Mouse (Mus musculus) forebrain, postnatal 0 days (tissue): ENCODE data around the gene Foxn3. TPM values are rescaled to one million over a fixed set of nuclear protein-coding genes. Genes with fewer than 3 reads are reported as not detected.

Source experiments
- ATAC-seq: fragments of 200-750 bp; cut with Nextera tagmentation; 2 replicates; pipeline ENCODE4 v1.8.0; 2017; ENCODE audit warnings: mild to moderate bottlenecking, moderate library complexity
- DNase-seq: peaks from one replicate; pipeline ENCODE4 v3.0.0-alpha.2; 2015
- H3K27ac ChIP-seq: fragments of 300-500 bp; sonication (generic); 2 replicates; pipeline ENCODE4 v1.5.1; 2014; ENCODE audit warnings: low read depth, mild to moderate bottlenecking, antibody characterized with exemption, low read length, moderate library complexity, mixed read lengths
- H3K27me3 ChIP-seq: fragments of 300-500 bp; sonication (generic); 2 replicates; pipeline ENCODE4 v1.6.1; 2014; ENCODE audit warnings: mild to moderate bottlenecking, low read length, mixed read lengths; ENCODE audit not compliant: insufficient read depth
- H3K36me3 ChIP-seq: fragments of 300-500 bp; sonication (generic); 2 replicates; pipeline ENCODE4 v1.6.1; 2014; ENCODE audit warnings: mild to moderate bottlenecking, moderate library complexity; ENCODE audit not compliant: insufficient read depth
- H3K4me1 ChIP-seq: fragments of 300-500 bp; sonication (generic); 2 replicates; pipeline ENCODE4 v1.6.1; 2014; ENCODE audit warnings: antibody characterized with exemption; ENCODE audit not compliant: insufficient read depth
- H3K4me2 ChIP-seq: fragments of 300-500 bp; sonication (generic); 2 replicates; pipeline ENCODE4 v1.6.1; 2014; ENCODE audit warnings: low read depth, mild to moderate bottlenecking, moderate library complexity
- H3K4me3 ChIP-seq: fragments of 300-500 bp; sonication (generic); 2 replicates; pipeline ENCODE4 v1.5.1; 2014; ENCODE audit warnings: low read depth, low read length, mixed read lengths
- H3K9ac ChIP-seq: fragments of 300-500 bp; sonication (generic); 2 replicates; pipeline ENCODE4 v1.6.1; 2014; ENCODE audit warnings: mild to moderate bottlenecking
- H3K9me3 ChIP-seq: fragments of 300-500 bp; sonication (generic); 2 replicates; pipeline ENCODE4 v1.6.1; 2016; ENCODE audit warnings: low read length
- CTCF ChIP-seq: sonication (generic); IDR thresholded peaks from 2 replicates; pipeline ENCODE4 v1.5.1; 2016; ENCODE audit warnings: antibody characterized with exemption, control low read depth, low read depth
- WGBS: fragments of 180-500 bp; shearing (Covaris S2); extraction: QIAGEN DNeasy Blood & Tissue Kit; methylation state at CpG from one replicate; pipeline ENCODE4 v1.1.7; 2014; 5-methylcytosine and 5-hydroxymethylcytosine counted together
- polyA plus RNA-seq: library from polyadenylated mRNA; unstranded; fragments of >200 nt; fragmentation: Nextera tagmentation; extraction: Ambion mirVana; gene quantifications from 2 replicates; pipeline ENCODE4 v1.2.1, GENCODE M21; 2015
- total RNA-seq: library from RNA; depleted of rRNA; stranded (reverse); fragments of >200 nt; gene quantifications from 2 replicates; pipeline ENCODE4 v1.2.3, GENCODE M21; 2014

Foxn3 gene
- total and polyA plus RNA-seq, 2 experiments from 2014 or later, result 32.8 to 61.3 TPM

- Histone ChIP-seq H3K27ac (no peak overlapping the region), H3K9me3 (no peaks in the 10 kb centered on the region), H3K4me2 (no peak overlapping the region), H3K36me3 (no peaks in the 10 kb centered on the region), H3K27me3 (no peaks in the 10 kb centered on the region), H3K4me1 (0 out of 2 replicates have a peak, but pooled peaks cover 3% of the 10 kb centered on the region), H3K4me3 (no peak overlapping the region), H3K9ac (no peak overlapping the region)
- 89% methylated on average over 16 of the region's 16 CpGs for WGBS
- ATAC-seq (no peak), DNase-seq (no peak)
- TF ChIP-seq CTCF, result no peak
Measured at GRCm38 (mm10) chr12:99408089-99408488, 155.3 kb downstream of the Foxn3 start.

- TF ChIP-seq CTCF, result no peak
- no peaks in the 10 kb centered on the region for H3K36me3 ChIP-seq
- no peak for DNase-seq
- H3K9ac ChIP-seq, result no peak overlapping the region
- no peak for ATAC-seq
- H3K4me3 ChIP-seq, result no peak overlapping the region
- H3K27me3 ChIP-seq, result no peaks in the 10 kb centered on the region
- 0 out of 2 replicates have a peak, but pooled peaks cover 3% of the 10 kb centered on the region for H3K4me1 ChIP-seq
- no peaks in the 10 kb centered on the region for H3K9me3 ChIP-seq
- no peak overlapping the region for H3K27ac ChIP-seq
- WGBS, result 45% methylated on average over 6 of the region's 6 CpGs
- H3K4me2 ChIP-seq, result peak overlapping the region; percentile 29; the same call in 1 of the 2 replicates
Measured at GRCm38 (mm10) chr12:99407318-99407716, 156.1 kb downstream of the Foxn3 start.

GRCm38 (mm10) chr12:99406697-99407317 lies 156.6 kb downstream of the Foxn3 start:
- TF ChIP-seq CTCF, result no peak
- 28% methylated on average over 15 of the region's 15 CpGs for WGBS
- Histone ChIP-seq H3K36me3 (no peaks in the 10 kb centered on the region), H3K4me3 (no peak overlapping the region), H3K4me1 (0 out of 2 replicates have a peak, but pooled peaks cover 3% of the 10 kb centered on the region), H3K9ac (no peak overlapping the region), H3K4me2 (peak overlapping the region; percentile 29; the same call in 1 of the 2 replicates), H3K27ac (no peak overlapping the region), H3K9me3 (no peaks in the 10 kb centered on the region), H3K27me3 (no peaks in the 10 kb centered on the region)
- DNase-seq (peak; percentile 37), ATAC-seq (no peak)

GRCm38 (mm10) chr12:99406254-99406653 lies 157.1 kb downstream of the Foxn3 start:
- Histone ChIP-seq H3K27ac (no peak overlapping the region), H3K27me3 (no peaks in the 10 kb centered on the region), H3K4me1 (0 out of 2 replicates have a peak, but pooled peaks cover 3% of the 10 kb centered on the region), H3K4me2 (no peak overlapping the region), H3K4me3 (no peak overlapping the region), H3K36me3 (no peaks in the 10 kb centered on the region), H3K9me3 (no peaks in the 10 kb centered on the region), H3K9ac (no peak overlapping the region)
- peak; percentile 91 for ATAC-seq
- TF ChIP-seq CTCF, result no peak
- DNase-seq, result peak; percentile 75
- 16% methylated on average over 9 of the region's 9 CpGs for WGBS

- Histone ChIP-seq H3K4me3 (no peak overlapping the region), H3K36me3 (no peaks in the 10 kb centered on the region), H3K27me3 (no peaks in the 10 kb centered on the region), H3K9me3 (no peaks in the 10 kb centered on the region), H3K9ac (no peak overlapping the region), H3K4me1 (0 out of 2 replicates have a peak, but pooled peaks cover 3% of the 10 kb centered on the region), H3K4me2 (no peak overlapping the region), H3K27ac (no peak overlapping the region)
- 63% methylated on average over 4 of the region's 4 CpGs for WGBS
- no peak for TF ChIP-seq CTCF
- DNase-seq (no peak), ATAC-seq (no peak)
Measured at GRCm38 (mm10) chr12:99405401-99405800, 158.0 kb downstream of the Foxn3 start.

- no peaks in the 10 kb centered on the region for H3K36me3 ChIP-seq
- no peak overlapping the region for H3K4me3 ChIP-seq
- H3K27me3 ChIP-seq, result no peaks in the 10 kb centered on the region
- TF ChIP-seq CTCF, result no peak
- H3K9me3 ChIP-seq, result no peaks in the 10 kb centered on the region
- H3K4me2 ChIP-seq, result no peak overlapping the region
- 95% methylated on average over 5 of the region's 5 CpGs for WGBS
- no peak overlapping the region for H3K9ac ChIP-seq
- H3K4me1 ChIP-seq, result 0 out of 2 replicates have a peak, but pooled peaks cover 3% of the 10 kb centered on the region
- ATAC-seq, result no peak
- H3K27ac ChIP-seq, result no peak overlapping the region
- no peak for DNase-seq
Measured at GRCm38 (mm10) chr12:99403004-99403403, 160.4 kb downstream of the Foxn3 start.

GRCm38 (mm10) chr12:99400907-99401306 lies 162.5 kb downstream of the Foxn3 start:
- H3K4me2 ChIP-seq, result no peak overlapping the region
- H3K4me1 ChIP-seq, result no peaks in the 10 kb centered on the region
- no peak for TF ChIP-seq CTCF
- H3K27me3 ChIP-seq, result no peaks in the 10 kb centered on the region
- H3K27ac ChIP-seq, result no peak overlapping the region
- ATAC-seq (no peak), DNase-seq (no peak)
- H3K36me3 ChIP-seq, result no peaks in the 10 kb centered on the region
- WGBS, result 95% methylated on average over 8 of the region's 8 CpGs
- H3K4me3 ChIP-seq, result no peak overlapping the region
- H3K9me3 ChIP-seq, result no peaks in the 10 kb centered on the region
- no peak overlapping the region for H3K9ac ChIP-seq
